Mouse (Mus musculus) testis, postnatal 14 days (tissue): ENCODE measurements around the gene Pianp.
A peak's percentile ranks its signal among the peaks of the same experiment; 100 is the strongest.
"Not testable (repeated sequence)": the region's sequence is repeated elsewhere in the genome, so short reads cannot be mapped to it uniquely, and the experiment has no call there.

Experiments used
- DNase-seq: peaks from one replicate; pipeline ENCODE4 v3.0.0; 2021; ENCODE audit warnings: low spot score

Gene Pianp

DNA sequence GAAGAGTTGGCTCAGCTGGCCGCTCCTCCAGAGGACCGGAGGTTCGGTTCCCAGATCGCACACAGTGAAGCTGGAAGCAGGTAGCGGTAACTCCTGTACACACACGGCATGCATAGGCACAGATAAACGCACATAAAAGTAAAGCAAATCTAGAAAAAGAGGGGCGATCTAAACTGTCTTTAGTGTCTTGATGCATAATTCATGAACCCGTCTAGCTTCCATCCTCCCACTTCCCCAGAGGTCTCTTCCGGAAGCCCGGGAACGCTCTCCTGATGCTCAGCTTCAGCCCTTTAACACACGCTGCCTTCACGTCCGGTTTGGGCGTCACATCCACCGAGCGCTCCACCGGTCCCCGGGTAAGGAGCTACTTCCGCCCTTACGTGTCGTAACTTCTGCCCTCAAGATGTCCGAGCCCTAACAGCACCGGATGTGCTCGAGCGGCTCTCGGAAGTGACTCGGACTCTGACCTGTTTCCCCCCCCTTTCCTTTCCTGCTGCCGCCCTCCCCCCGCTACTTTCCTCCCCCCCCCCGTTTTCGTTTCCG is 12.2 kb downstream of the Pianp start:
- peak; percentile 98 for DNase-seq

DNA sequence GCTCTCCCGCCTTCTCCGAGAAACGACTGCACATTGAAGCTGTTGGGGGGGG is 12.5 kb downstream of the Pianp start, which contains the start of gene Zfp384:
Zfp384 (plus strand) TSS at position 17 of the 52 bp plus-strand sequence.
- no peak for DNase-seq

- peak; percentile 82 for DNase-seq
Observed at GRCm38 (mm10) chr6:125009181-125010073, 12.9 kb downstream of the Pianp start.

DNA sequence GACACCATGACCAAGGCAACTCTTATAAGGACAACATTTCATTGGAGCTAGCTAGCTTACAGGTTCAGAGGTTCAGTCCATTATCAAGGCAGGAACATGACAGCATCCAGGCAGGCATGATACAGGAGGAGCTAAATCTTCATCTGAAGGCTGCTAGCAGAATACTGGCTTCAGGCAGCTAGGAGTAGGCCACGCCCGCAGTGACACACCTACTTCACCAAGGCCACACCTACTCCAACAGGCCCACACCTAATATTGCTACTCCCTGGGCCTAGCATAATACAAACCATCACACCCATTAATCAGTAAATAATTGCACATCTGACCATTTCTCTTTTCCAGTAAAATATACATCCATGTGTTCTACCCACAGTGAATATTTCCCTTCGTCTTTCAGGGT is 21.2 kb downstream of the Pianp start:
- DNase-seq, result no peak

- DNase-seq, result not testable (repeated sequence)
Observed at GRCm38 (mm10) chr6:125030532-125030931, 34.0 kb downstream of the Pianp start.

- no peak for DNase-seq
Observed at GRCm38 (mm10) chr6:125031604-125032003, 35.1 kb downstream of the Pianp start.

DNA sequence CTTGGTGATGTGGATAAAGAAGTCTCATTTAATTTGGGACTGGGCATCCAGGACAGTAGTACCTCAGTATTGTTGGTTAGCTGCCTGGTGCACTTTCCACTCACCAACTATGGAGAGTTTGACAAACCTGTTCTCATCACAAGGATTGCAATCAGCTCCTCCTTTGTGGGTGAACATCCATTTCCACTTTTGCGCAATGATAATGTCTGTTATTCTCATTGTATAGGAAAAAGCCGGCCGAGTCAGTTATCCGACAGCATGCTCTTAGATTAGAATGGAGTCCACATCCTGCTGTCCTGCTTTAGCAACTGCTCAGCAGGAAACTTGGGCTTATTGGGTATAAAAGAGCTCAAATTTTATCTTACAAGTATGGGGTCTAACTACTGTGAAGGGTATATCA is 42.2 kb downstream of the Pianp start:
- DNase-seq, result no peak

GRCm38 (mm10) chr6:125039131-125039530 is 42.6 kb downstream of the Pianp start:
- no peak for DNase-seq

DNA sequence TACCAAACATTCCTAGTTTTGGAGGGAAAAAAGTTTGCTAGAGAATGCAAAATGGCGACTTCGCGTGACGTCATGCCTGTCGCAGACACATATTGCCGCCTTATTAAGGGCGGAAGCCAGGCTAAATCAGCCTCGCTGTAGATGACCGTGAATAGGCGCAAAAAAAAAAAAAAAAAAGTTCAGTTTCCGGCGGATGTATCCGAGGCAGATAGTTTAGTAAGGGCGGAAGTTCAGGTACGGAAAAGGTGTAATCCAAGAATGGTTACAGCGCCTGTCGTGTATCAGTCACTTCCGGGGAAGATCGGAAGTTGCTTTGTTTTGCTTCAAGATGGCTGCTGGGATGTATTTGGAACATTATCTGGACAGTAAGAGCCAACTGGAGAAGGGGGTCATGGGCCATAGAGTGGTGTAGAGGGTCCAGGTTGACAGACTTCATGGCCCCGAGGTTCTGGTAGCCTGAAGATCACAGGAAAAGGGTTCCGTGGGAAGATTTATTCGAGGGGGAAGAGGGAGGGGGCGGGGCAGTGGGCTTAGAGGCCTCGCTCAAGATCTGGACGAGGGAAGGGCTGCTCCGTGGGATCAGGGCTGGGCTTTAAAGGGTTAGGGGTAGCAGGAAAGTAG is 43.1 kb downstream of the Pianp start, which contains the start of gene Ing4:
Ing4 (plus strand) TSS at position 228 of the 621 bp plus-strand sequence.
- peak; percentile 89 for DNase-seq

DNA sequence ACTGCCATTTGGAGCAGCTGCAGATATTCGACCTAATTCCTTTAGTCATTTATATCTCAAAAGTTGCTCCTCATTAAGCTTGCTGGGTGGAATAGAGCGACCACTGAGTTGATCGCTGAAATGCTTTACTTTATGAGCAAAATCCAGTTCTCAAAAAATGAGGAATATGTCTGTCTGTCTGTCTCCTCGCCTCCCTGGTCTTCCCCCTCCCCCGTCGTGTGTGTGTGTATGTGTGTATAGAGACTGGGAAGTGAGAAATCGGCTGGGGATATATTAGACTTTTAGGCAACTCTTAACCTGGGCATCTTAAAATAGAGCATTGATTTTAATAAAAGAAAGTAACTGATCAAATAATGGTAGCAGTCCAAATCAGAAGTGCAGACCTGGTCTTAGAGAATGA is 43.7 kb downstream of the Pianp start:
- no peak for DNase-seq

DNA sequence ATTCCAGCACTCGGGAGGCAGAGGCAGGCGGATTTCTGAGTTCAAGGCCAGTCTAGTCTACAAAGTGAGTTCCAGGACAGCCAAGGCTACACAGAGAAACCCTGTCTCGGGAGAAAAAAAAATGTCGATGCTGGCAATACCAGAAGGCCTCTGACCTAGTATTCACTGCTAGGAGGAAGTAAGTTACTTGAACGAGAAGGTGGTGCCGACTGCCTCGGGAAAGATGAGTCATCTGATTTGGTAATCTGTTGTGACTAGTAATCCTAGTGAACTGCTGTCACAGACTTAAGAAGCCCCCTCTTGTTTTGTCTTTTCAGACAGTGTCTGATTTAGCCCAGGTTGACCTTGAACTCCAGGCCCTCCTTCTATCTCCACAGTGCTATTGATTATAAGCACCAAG is 44.6 kb downstream of the Pianp start:
- no peak for DNase-seq

- DNase-seq, result no peak
Observed at GRCm38 (mm10) chr6:125042081-125042480, 45.6 kb downstream of the Pianp start.

DNA sequence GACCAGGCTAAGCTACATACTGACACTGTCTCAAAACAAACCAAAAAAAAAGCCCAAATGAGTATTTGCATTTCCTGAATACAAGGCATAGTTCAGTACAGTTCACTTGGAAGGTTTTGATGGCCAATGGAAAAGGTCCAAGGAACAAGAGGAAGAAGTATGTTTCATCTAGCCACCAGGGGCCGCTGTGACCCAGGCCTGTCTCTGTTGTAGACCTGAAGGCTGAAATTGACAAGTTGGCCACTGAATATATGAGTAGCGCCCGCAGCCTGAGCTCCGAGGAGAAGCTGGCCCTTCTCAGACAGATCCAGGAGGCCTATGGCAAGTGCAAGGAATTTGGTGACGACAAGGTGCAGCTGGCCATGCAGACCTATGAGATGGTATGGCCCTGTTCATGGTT is 50.2 kb downstream of the Pianp start:
- no peak for DNase-seq

- DNase-seq, result peak; percentile 68
Observed at GRCm38 (mm10) chr6:125049678-125050077, 53.2 kb downstream of the Pianp start, which contains the start of gene Acrbp. Gene Acrbp (plus strand): TSS chr6:125049689.

GRCm38 (mm10) chr6:125051237-125051636 is 54.7 kb downstream of the Pianp start:
- peak; percentile 59 for DNase-seq
